Mouse (Mus musculus) stomach, embryonic 16.5 days (tissue): Measurements from ENCODE around the gene Prkra. TPM values are rescaled to one million over a fixed set of nuclear protein-coding genes. Genes with fewer than 3 reads are reported as not detected.

Source experiments
- ATAC-seq: fragments of 200-750 bp; cut with Nextera tagmentation; 2 replicates; pipeline ENCODE4 v1.8.0; 2017; ENCODE audit warnings: moderate number of reproducible peaks, moderate TSS enrichment; ENCODE audit not compliant: insufficient read depth, low FRiP score
- H3K27ac ChIP-seq: fragments of 300-500 bp; sonication (generic); 2 replicates; pipeline ENCODE4 v1.5.1; 2014; ENCODE audit warnings: low read length
- H3K27me3 ChIP-seq: fragments of 300-500 bp; sonication (generic); 2 replicates; pipeline ENCODE4 v1.6.1; 2014; ENCODE audit warnings: low read length, control low read depth, mixed read lengths; ENCODE audit not compliant: control insufficient read depth, insufficient read depth
- H3K36me3 ChIP-seq: fragments of 300-500 bp; sonication (generic); 2 replicates; pipeline ENCODE4 v1.6.1; 2014; ENCODE audit warnings: low read length; ENCODE audit not compliant: control insufficient read depth, insufficient read depth
- H3K4me1 ChIP-seq: fragments of 300-500 bp; sonication (generic); 2 replicates; pipeline ENCODE4 v1.6.1; 2014; ENCODE audit warnings: low read length, control low read depth, mixed read lengths; ENCODE audit not compliant: control insufficient read depth, insufficient read depth
- H3K4me2 ChIP-seq: fragments of 300-500 bp; sonication (generic); 2 replicates; pipeline ENCODE4 v1.6.1; 2014; ENCODE audit warnings: low read depth, low read length, mixed read lengths
- H3K4me3 ChIP-seq: fragments of 300-500 bp; sonication (generic); replicated peaks from 2 replicates; pipeline ENCODE4 v1.5.1; 2014; ENCODE audit warnings: mild to moderate bottlenecking, low read length
- H3K9ac ChIP-seq: fragments of 300-500 bp; sonication (generic); 2 replicates; pipeline ENCODE4 v1.6.1; 2014; ENCODE audit warnings: low read length
- H3K9me3 ChIP-seq: fragments of 300-500 bp; sonication (generic); replicated peaks from 2 replicates; pipeline ENCODE4 v1.6.1; 2016; ENCODE audit warnings: low read length, control low read depth; ENCODE audit not compliant: control insufficient read depth
- WGBS: fragments of 180-500 bp; shearing (Covaris S2); extraction: QIAGEN DNeasy Blood & Tissue Kit; methylation state at CpG from one replicate; pipeline ENCODE4 v1.1.7; 2014; 5-methylcytosine and 5-hydroxymethylcytosine counted together
- polyA plus RNA-seq: library from polyadenylated mRNA; unstranded; fragments of >200 nt; fragmentation: Nextera tagmentation; extraction: Ambion mirVana; gene quantifications from 2 replicates; pipeline ENCODE4 v1.2.1, GENCODE M21; 2015

The Prkra gene
- 45.4 and 49.2 TPM in 2 replicates for polyA plus RNA-seq

DNA sequence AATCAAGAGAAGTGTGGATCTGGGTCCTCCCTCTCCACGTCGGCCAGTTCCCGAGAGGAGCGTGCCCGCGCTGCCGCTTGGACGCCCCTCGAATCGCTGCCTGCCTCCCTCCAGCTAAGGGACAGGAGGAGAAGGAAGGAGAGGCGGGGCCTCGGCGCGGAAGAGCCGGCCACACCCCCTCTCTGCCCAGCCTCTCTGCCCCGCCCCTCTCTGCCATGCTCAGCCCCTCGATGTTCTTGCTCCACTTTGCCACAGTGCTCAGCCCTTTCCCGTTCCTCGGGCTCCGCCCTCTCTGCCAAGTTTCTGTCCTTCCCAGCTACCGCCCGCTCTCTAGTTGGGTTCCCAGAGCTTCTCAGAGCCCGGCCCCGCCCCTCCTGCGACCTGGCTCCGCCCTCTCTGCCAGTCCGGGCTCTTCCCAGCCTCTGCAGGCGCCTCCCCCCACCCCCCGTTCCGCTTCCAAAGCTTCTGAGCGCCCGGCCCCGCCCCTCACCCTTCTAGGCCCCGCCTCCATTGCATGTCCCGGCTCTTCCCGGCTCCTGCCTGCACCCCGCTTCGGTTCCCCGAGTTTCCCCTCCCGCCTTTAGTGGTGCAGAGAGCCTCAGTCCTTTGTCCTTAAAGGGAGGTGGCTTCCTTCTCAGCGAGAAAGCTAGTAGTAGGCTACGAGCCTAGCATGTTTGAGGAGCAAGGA, at the start of gene Prkra, which contains the start of gene Pjvk:
Prkra (minus strand) TSS at position 133 of the 688 bp plus-strand sequence.
Pjvk (plus strand) TSS at position 594 of the 688 bp plus-strand sequence.
- peak within 1 kb of the TSS; percentile 93 for H3K9ac ChIP-seq
- H3K4me3 ChIP-seq = peak within 1 kb of the TSS; percentile 87
- H3K4me1 ChIP-seq = peaks cover 15% of the 10 kb centered on the region
- H3K4me2 ChIP-seq = peak within 1 kb of the TSS; percentile 91
- no peaks in the 10 kb centered on the region for H3K27me3 ChIP-seq
- ATAC-seq = peak; percentile 98
- no peaks in the 10 kb centered on the region for H3K36me3 ChIP-seq
- H3K9me3 ChIP-seq = no peaks in the 10 kb centered on the region
- H3K27ac ChIP-seq = peak within 1 kb of the TSS; percentile 87
- under 1% methylated on average over 41 of the region's 42 CpGs for WGBS

DNA sequence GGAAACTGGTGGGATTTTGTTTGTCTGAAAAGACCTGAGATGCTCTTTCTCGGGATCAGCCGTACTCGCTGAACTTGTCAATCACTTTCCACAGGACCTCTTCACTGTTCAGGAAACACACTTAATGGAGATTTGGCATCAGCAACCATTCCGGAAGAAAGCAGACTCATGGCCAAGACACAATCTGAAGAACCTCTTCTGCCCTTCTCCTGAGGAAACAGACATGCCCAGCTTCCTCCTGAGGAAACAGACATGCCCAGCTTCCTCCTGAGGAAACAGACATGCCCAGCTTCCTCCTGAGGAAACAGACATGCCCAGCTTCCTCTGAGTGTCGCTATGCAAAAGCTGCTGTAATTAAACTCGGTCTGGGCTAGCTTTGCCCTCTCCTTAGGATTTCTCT, 47.5 kb upstream of the Prkra start:
- H3K4me2 ChIP-seq = no peak overlapping the region
- ATAC-seq = no peak
- no peak overlapping the region for H3K27ac ChIP-seq
- no peaks in the 10 kb centered on the region for H3K9me3 ChIP-seq
- peaks cover 7% of the 10 kb centered on the region; the same call in 1 of the 2 replicates for H3K36me3 ChIP-seq
- no peaks in the 10 kb centered on the region for H3K27me3 ChIP-seq
- WGBS = 76% methylated on average over 6 of the region's 6 CpGs
- no peaks in the 10 kb centered on the region for H3K4me1 ChIP-seq
- H3K4me3 ChIP-seq = no peak overlapping the region
- no peak overlapping the region for H3K9ac ChIP-seq

DNA sequence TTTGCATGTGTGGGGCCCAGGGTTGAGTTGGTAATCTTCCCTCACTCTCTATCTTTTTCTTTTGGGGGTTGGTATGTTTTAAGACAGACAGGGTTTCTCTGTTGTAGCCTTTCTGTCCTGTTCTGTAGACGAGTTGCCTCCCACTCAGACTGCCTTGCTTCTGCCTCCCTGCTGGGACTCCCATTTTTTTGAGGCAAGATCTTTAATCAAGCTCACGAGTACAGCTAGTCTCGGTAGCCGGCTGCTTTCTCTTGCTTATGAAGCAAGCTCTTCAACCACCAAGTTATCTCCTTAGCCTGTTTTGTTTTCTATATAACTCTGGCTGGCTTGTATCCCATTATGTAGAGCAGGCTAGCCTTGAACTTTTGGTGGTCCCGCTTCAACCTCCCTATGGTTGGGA, 46.0 kb upstream of the Prkra start:
- H3K4me3 ChIP-seq = no peak overlapping the region
- H3K9me3 ChIP-seq = no peaks in the 10 kb centered on the region
- no peak overlapping the region for H3K9ac ChIP-seq
- no peak overlapping the region for H3K4me2 ChIP-seq
- 90% methylated on average over 5 of the region's 5 CpGs for WGBS
- H3K36me3 ChIP-seq = peaks cover 7% of the 10 kb centered on the region; the same call in 1 of the 2 replicates
- no peak overlapping the region for H3K27ac ChIP-seq
- ATAC-seq = no peak
- H3K4me1 ChIP-seq = no peaks in the 10 kb centered on the region
- no peaks in the 10 kb centered on the region for H3K27me3 ChIP-seq

DNA sequence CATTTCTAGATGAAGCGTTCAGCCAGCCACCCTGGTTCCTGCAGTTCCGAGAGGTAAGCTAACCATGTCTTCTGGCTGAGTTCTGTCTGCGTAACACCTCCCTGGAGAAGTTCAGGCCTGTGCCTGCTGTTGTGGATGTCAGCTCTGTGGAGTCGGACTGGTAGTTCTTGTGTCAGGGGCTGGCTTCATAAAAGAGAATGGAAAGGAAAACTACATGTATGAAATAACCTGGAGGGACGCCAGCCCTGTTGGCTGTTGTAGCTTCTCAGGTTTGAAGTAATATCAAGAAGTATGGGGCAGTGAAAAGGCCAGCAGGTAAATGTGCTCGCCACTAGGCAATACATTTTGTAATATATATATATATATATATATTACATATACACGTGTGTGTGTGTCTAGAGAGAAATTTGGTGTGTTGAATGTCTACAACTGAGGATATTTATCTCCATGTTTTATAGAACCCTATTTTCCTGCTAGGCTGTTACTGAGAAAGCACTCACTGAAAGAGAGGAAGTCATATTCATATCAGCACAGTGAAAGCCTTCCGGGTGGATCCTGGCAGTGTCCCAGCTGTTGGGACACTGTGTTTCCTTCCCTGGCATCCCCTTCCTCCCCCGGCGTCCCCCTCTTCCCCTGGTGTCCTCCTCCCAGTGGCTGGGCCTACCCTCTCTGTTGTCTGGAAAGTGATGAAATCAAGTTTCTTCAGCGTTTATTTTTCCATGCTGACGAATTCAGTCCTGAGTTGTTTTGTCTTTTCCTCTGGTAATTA, 42.8 kb upstream of the Prkra start:
- Histone ChIP-seq H3K36me3 (peaks cover 10% of the 10 kb centered on the region; the same call in 1 of the 2 replicates), H3K9ac (no peak overlapping the region), H3K27me3 (no peaks in the 10 kb centered on the region), H3K4me2 (no peak overlapping the region), H3K27ac (no peak overlapping the region), H3K4me1 (no peaks in the 10 kb centered on the region), H3K9me3 (no peaks in the 10 kb centered on the region), H3K4me3 (no peak overlapping the region)
- ATAC-seq = no peak
- WGBS = 76% methylated on average over 12 of the region's 12 CpGs

DNA sequence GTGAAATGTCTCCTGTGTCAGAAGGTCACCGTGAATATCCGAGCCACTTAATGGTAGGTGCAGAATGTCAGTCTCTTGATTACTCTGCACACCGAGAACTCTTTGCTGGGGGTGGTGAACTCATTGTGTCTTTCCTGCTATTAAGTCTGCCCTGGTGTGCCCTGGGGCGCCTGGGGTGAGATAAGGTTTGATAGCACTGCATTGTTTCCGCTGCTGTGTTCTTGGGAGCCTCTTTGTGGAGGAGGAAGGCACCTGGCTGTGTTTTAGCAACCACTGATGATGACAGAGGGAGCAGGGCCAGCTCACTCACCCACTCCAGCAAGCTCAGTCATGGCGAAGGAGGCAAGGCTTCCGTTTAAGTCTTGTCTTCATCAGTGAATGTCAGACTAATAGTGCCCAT, 40.3 kb upstream of the Prkra start:
- H3K4me2 ChIP-seq = no peak overlapping the region
- H3K4me1 ChIP-seq = no peaks in the 10 kb centered on the region
- H3K4me3 ChIP-seq = no peak overlapping the region
- H3K9me3 ChIP-seq = no peaks in the 10 kb centered on the region
- no peaks in the 10 kb centered on the region for H3K27me3 ChIP-seq
- no peak for ATAC-seq
- no peak overlapping the region for H3K27ac ChIP-seq
- WGBS = 55% methylated on average over 7 of the region's 7 CpGs
- no peak overlapping the region for H3K9ac ChIP-seq
- peaks cover 15% of the 10 kb centered on the region; the same call in 1 of the 2 replicates for H3K36me3 ChIP-seq

DNA sequence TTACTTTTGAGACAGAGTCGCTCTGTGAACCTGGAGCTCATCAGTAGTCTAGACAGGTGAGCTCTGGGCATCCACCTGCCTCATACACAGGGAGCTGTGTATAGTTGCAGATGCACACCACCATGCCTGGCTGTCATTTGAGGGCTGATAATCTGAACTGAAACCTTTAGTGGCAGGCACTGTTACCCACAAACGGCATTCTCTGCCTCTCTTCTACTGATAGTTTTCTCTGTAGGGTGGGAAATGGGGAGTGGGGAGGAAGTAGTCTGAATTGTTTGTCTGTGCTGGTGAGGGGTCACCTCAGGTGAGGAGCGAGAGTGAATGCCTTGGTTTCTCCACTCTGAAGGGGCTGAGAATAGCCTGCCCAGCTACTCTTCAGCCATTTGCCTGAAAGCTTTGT, 39.8 kb upstream of the Prkra start:
- H3K4me2 ChIP-seq = no peak overlapping the region
- no peaks in the 10 kb centered on the region for H3K9me3 ChIP-seq
- 70% methylated on average over 3 of the region's 3 CpGs for WGBS
- no peaks in the 10 kb centered on the region for H3K4me1 ChIP-seq
- peaks cover 15% of the 10 kb centered on the region; the same call in 1 of the 2 replicates for H3K36me3 ChIP-seq
- H3K27me3 ChIP-seq = no peaks in the 10 kb centered on the region
- no peak overlapping the region for H3K27ac ChIP-seq
- ATAC-seq = no peak
- no peak overlapping the region for H3K9ac ChIP-seq
- no peak overlapping the region for H3K4me3 ChIP-seq

DNA sequence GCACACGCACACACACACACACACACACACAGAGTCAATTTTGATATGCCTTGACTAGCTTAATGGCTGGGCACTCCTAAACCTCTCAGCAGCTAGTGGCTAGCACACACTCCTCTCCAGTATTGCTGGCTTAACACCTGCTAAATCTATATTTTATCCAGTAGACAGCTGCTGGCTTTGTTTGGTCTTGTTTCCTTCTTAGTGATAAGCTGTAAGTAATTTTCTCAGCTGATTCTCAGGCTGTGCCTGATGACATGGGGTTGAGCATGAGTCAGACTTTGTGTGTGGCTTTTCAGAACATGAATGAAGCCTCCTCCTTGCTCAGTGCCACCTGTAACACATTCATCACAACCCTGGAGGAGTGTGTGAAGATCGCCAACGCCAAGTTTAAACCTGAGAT, 39.2 kb upstream of the Prkra start:
- ATAC-seq = peak; percentile 68; the same call in 1 of the 2 replicates
- WGBS = 68% methylated on average over 3 of the region's 3 CpGs

DNA sequence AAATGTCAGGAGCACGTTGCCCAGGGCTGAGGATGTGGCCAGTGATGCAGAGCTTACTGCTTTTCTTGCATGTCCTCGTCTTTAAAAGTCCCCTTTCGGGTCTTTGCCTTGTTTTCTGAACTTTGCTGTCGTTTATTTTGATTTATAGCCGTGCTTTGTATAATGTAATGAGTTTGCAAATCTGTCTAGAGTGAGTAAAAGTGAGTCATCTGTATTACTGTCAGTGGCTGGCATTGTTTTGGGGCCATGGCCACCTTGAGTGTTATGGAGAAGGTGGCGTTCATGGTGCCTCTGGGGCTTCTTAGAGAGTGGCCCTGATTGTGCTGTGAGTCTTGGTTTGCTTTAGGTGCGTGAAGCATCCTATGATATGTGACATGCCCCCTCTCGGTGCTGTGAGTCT, 34.5 kb upstream of the Prkra start:
- 86% methylated on average over 8 of the region's 8 CpGs for WGBS
- H3K36me3 ChIP-seq = peaks cover 12% of the 10 kb centered on the region; the same call in 1 of the 2 replicates
- ATAC-seq = no peak
- no peaks in the 10 kb centered on the region for H3K4me1 ChIP-seq
- H3K4me2 ChIP-seq = no peak overlapping the region
- H3K4me3 ChIP-seq = no peak overlapping the region
- no peaks in the 10 kb centered on the region for H3K9me3 ChIP-seq
- no peak overlapping the region for H3K9ac ChIP-seq
- H3K27ac ChIP-seq = no peak overlapping the region
- H3K27me3 ChIP-seq = no peaks in the 10 kb centered on the region

More for the DNA sequence above, 39.2 kb upstream of the Prkra start:
- H3K36me3 ChIP-seq = peaks cover 15% of the 10 kb centered on the region; the same call in 1 of the 2 replicates
- H3K27ac ChIP-seq = no peak overlapping the region
- H3K9me3 ChIP-seq = no peaks in the 10 kb centered on the region
- H3K4me3 ChIP-seq = no peak overlapping the region
- H3K4me1 ChIP-seq = no peaks in the 10 kb centered on the region
- no peak overlapping the region for H3K4me2 ChIP-seq
- no peaks in the 10 kb centered on the region for H3K27me3 ChIP-seq
- H3K9ac ChIP-seq = no peak overlapping the region
